Mouse (Mus musculus) testis, postnatal 10 days (tissue): Measurements from ENCODE around the gene Dok7.

Experiments used
- DNase-seq: peaks from one replicate; pipeline ENCODE4 v3.0.0; 2021; ENCODE audit warnings: low spot score

Gene Dok7

GRCm38 (mm10) chr5:35056604-35057432 lies at the start of gene Dok7:
Dok7 (plus strand) TSS chr5:35056766.
- DNase-seq: peak; percentile 68

- DNase-seq: no peak
Observed at GRCm38 (mm10) chr5:35009163-35009562, 47.4 kb upstream of the Dok7 start.

DNA sequence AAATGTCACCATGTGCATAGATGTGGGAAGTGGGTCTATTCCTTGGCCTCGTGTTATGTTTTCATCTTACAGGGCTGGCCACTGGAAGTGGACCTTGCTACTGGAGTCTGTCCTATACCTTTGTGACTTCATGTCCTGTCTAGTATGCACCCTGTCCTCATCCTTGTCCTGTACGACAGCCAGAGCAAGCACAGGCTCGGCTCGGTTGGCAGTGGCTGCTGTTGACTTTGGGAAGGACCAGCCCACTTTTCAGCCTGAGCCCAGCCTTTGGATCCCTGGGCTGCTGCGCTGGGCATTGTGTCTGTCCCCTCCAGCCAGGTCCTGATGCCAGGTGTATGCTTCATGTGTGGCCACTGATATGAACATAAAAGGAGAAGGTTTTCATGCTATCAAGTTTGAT lies 45.9 kb upstream of the Dok7 start:
- DNase-seq: no peak

GRCm38 (mm10) chr5:35011156-35011923 lies 45.2 kb upstream of the Dok7 start:
- no peak for DNase-seq

DNA sequence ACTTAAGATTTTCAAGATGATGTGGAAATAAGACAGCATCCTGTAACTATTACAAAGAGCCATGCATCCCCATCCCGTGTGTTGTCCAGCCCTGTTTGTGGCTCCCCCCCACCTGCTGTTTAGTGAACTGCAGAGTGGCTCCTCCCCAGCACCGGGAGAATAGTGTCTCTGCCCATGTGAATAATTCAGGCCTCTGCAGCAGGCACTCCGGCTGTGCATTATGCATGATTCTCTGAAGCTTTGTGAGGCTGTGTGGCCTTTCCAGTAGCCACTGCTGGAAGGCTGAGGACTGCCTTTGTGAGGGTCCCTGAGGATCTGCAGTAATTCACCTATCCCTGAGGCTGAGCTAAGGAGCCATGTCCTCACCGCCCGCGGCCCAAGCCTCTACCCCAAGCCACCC lies 42.5 kb upstream of the Dok7 start:
- DNase-seq: no peak

DNA sequence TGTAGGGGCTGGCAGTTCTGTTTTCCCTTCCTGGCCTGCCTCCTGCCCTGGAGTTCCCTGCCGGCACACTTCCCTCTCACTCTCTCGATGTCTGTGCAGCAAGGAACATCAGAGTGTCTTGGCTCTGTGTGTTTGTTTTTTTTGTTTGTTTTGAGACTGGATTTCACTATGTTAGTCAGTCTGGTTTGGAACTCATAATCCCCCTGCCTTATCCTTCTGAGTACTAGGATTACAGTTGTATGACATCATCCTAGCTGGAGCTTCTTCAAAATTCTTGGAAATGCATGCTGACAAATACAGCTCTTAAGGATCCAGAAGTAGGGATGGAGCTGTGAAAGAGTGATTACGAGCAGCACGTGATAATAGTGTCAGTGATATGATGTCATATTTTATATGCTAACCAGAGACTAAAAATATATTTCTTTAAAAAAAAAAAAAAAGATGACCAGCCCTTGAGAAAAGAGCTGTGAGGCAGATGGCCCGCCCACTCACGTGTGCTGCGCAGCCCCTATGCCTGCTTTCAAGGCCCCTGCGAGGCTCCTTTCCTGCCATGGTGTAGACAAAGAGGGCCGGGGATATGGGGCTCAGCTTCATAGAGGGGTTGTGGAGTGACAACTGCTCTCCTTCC lies 36.8 kb upstream of the Dok7 start:
- no peak for DNase-seq

GRCm38 (mm10) chr5:35020410-35021241 lies 35.9 kb upstream of the Dok7 start:
- DNase-seq: no peak

GRCm38 (mm10) chr5:35024975-35025374 lies 31.6 kb upstream of the Dok7 start:
- peak; percentile 77 for DNase-seq

DNA sequence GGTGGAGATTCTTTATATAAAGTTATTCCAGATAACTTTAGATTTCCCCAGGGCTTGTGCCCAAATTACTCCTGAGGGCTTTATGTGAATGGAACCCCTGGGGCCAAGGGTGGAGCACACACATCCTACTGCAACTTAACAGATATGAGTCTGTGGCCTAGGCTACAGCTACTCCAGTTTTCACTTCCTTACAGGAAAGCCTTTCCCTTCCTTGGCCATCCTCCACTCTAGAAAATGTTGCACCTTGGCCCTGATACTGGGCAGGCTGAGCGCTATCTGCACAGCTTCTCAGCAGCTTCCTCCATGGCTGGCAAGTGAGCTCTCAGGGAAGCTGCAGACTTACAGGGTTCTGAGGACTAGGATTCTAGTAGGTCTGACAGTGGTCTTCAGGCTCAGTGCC lies 27.3 kb upstream of the Dok7 start:
- DNase-seq: no peak

DNA sequence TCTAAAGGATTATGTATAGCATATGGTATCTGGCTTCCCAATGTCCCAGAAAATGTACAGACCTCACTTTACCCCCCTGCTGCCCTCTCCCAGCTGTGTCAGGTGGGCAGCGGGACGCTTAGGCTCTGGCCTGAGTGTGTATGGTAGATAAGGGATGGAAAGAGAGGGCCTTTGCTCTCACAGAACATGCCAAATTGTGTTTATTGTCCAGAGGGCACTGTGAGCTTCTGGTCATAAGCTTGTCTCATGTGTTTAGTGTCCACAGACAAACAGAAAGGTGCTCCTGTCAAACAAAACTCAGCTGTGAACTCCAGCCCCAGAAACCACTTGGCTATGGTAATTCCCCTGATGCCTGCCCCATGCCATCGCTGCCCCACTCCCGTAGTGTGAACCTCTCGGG lies 26.8 kb upstream of the Dok7 start:
- DNase-seq: no peak

DNA sequence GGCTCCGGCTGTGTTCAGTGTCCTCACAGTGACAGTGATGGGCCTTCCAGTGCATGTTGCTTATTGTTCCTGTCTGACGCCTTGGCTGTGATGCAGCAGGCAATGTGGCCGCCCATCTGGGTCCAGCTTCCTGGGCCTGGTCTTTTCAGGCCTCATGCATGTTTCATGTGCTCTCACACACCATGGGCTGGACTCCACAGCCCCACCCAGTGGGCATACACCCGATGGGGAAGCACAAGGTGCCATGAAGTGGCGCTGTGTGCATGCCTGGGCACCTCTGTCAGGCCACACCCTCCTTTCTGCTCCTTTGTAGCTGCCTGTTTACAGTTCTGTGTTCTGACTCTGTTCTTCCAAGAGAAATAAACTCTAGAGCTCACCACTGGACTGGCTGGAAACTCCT lies 23.5 kb upstream of the Dok7 start:
- DNase-seq: no peak

- no peak for DNase-seq
Observed at GRCm38 (mm10) chr5:35033619-35034018, 22.9 kb upstream of the Dok7 start.

DNA sequence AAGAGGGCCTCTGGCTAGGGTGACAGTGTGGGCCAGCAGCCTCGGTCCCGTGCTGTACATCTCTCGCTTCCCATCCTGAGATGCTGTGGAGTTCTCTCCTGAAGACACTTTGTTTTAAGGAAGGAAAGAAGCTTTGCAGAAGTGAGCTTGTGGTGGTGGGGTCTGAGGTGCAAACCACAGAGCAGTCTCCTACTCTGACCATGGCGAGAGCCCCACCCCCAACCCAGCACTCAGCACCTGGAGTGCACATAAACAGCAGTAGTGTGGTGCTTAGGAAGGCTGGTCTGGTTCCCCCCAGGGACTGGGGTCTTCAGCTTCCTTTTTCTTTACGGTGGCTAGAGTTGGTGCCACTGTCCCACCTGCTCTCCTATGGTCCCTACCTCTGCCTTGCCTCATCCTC lies 21.4 kb upstream of the Dok7 start:
- no peak for DNase-seq

DNA sequence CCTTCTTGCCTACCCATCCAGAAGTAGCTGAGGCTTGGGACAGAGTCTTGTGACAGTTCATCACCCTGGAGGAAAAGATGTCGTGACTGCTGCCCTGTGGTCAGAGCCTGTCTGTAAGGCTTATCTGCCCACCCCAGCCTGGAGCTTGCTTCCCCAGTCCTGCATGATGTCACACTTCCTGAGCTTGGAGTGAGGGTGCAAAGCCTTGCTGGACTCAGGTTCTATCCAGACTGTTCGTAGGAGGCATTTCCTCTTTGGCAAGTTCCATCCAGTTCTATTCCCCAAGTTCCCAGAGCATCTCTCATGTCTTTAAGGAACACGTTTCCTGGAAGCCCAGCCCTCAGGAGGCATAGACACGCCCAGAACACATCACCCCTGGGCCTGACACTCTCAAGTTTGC lies 20.8 kb upstream of the Dok7 start:
- no peak for DNase-seq

- DNase-seq: no peak
Observed at GRCm38 (mm10) chr5:35037438-35037837, 19.1 kb upstream of the Dok7 start.

DNA sequence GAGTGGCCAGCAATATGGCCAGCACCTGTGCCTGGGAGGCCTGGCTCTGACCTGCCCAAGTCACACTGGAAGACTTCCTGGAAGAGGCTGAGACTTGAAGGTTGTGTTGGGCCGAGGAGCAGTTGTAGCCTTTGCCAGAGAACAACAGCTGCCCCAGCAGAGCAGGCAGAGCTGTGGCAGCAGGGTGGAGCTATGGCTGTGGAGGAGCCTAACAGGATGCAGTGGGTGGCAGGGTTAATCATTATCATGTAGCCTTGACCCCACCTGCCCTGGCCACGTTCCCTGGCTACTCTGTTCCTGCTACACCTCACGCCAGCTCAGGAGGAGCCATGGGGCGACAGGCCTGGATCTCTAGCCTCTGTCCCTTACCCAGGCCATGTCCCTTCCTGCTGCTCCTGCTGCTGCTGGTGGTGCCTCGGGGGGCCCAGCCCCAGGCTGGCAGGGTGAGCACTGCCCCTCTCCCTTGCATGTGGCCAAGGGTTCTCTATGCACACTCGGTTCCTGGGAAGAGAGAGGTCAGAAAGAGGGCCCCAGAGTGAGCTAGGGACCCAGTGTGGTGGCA lies 15.2 kb upstream of the Dok7 start, which contains the start of gene Hgfac:
Gene Hgfac (plus strand): TSS at position 242 of the 562 bp plus-strand sequence.
- no peak for DNase-seq

GRCm38 (mm10) chr5:35042431-35043109 lies 14.0 kb upstream of the Dok7 start:
- no peak for DNase-seq

- DNase-seq: peak; percentile 81
Observed at GRCm38 (mm10) chr5:35043110-35043451, 13.5 kb upstream of the Dok7 start.

DNA sequence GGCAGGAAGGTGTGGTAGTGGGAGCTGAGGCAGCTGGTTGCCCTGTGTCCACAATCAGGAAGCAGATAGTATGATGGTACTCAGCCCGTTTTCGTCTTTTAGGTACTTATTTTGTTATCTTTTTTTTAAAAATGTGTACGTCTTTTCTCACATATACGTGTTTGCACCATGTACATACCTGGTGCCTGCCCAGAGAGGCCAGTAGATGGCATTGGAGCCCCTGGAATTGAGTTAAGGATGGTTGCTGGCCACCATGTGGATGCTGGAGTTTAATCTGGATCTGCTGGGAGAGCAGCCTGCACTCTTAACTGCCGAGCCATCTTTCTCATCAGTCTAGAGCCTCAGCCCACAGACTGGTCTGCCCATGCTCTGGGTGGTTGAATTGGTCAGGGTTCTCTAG lies 6.0 kb upstream of the Dok7 start:
- no peak for DNase-seq

DNA sequence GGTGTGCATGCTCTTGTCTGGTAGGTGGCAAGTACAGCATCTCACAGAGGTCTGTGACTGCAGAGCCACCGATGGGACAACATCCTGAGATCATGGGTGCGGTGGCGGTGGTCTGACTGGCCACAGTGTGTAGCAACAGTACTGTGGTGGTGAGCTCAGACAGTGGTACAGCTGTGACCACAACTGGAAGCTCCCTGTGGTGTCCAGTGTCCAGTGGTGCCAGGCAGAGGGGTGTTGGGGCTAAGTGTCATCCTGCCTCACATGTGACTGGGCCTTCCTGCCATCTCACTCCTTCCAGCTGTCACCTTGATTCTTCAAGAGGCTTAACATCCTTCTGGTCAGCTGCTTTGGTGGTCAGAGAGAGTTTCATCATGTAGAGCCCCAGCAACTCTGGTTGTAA lies 1.9 kb upstream of the Dok7 start:
- no peak for DNase-seq

GRCm38 (mm10) chr5:35055076-35055475 lies 1.5 kb upstream of the Dok7 start:
- DNase-seq: no peak
